Mouse (Mus musculus): ENCODE measurements around the gene Atf5.

DNA sequence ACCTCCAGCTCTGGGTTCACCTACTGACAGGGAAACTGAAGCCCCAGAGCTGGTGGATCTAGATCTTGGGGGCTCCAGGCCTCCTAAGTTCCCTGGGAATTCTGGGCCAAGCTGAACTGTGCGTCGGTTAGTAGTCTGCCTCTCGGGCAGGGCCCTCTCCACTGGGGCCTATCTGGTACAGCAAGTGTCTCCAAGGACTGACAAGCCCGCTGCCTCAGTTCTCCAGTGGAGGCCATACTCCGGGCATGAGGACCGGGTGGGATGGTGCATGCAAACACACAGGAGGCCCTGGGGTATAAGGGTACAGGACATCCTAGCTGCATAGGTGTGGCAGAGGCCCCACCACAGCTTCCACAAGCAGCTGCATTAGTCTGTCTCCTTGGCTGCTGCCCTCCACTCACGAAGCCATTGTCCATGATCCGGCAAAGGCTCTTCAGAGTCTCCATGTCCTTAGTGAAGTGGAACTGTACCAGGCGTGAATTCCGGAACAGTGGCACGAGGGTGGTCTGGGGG lies 47.6 kb upstream of the Atf5 start:
- TF ChIP-seq POLR2A (IDR thresholded peaks at IDR 0.05; ENCODE audit: insufficient read depth, low read length) (no peak), CTCF (IDR thresholded peaks at IDR 0.05; ENCODE audit: low read depth, low read length) (no peak), EP300 (IDR thresholded peaks at IDR 0.05; ENCODE audit: insufficient read depth, low read depth, low read length) (no peak)
